Mouse (Mus musculus): Measurements from ENCODE around the gene Zfp987. TPM values are rescaled to one million over a fixed set of nuclear protein-coding genes. Genes with fewer than 3 reads are reported as not detected.

Gene Zfp987
- 2.6 TPM for polyA plus RNA-seq (2017; shearing (Covaris generic))

GRCm38 (mm10) chr4:146096998-146097397, at the start of gene Zfp987:
Gene Zfp987, plus strand, starts transcription at chr4:146097298.

GRCm38 (mm10) chr4:146156524-146156923, 59.4 kb downstream of the Zfp987 start, which contains the start of gene Zfp600:
Gene Zfp600, plus strand, starts transcription at chr4:146156824.

Other genes with a start within 250 kb of the Zfp987 start
- not detected for gene Zfp986, start 228.5 kb upstream of the Zfp987 start, polyA plus RNA-seq (2017; shearing (Covaris generic))
- not detected for gene Zfp600, start 59.5 kb downstream of the Zfp987 start, polyA plus RNA-seq (2017; shearing (Covaris generic))